Mouse (Mus musculus) G1E (cell line): ENCODE data around the gene Pecr.

Experiments used
- CTCF ChIP-seq: IDR thresholded peaks from 2 replicates; pipeline ENCODE4 v1.5.1; 2012; ENCODE audit warnings: low read depth, low read length, inconsistent platforms, mixed read lengths
- POLR2AphosphoS5 ChIP-seq: IDR thresholded peaks from 2 replicates; pipeline ENCODE4 v1.6.1; 2012; ENCODE audit warnings: low read depth, low read length, inconsistent platforms; ENCODE audit not compliant: insufficient replicate concordance
- TAL1 ChIP-seq: conservative IDR thresholded peaks from 2 replicates; pipeline ENCODE4 v1.6.1; 2012; ENCODE audit warnings: low read depth, low read length, inconsistent platforms, mixed read lengths

DNA sequence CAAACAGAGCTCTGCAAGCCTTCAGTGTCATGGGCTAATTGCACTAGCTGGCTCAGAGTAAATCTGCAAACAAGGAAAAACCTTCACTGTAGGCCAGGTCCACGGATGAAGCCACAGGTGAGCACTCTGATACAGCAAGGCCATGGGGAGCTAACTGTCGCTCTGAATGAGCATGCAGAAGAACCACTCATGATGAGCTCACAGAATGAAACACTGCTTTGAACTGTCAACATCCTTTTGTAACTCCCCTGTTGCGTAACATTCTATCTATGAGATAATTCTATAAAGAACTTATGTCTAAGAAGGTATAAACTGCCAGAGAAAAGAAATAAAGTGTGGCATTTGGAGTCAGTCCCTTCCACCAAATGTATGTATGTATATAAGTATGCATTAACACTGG is 21.0 kb downstream of the Pecr start:
- no peak for TF ChIP-seq CTCF
- TF ChIP-seq POLR2AphosphoS5, result no peak
- no peak for TF ChIP-seq TAL1
